Mouse (Mus musculus): ENCODE results near the gene Supt6.

DNA sequence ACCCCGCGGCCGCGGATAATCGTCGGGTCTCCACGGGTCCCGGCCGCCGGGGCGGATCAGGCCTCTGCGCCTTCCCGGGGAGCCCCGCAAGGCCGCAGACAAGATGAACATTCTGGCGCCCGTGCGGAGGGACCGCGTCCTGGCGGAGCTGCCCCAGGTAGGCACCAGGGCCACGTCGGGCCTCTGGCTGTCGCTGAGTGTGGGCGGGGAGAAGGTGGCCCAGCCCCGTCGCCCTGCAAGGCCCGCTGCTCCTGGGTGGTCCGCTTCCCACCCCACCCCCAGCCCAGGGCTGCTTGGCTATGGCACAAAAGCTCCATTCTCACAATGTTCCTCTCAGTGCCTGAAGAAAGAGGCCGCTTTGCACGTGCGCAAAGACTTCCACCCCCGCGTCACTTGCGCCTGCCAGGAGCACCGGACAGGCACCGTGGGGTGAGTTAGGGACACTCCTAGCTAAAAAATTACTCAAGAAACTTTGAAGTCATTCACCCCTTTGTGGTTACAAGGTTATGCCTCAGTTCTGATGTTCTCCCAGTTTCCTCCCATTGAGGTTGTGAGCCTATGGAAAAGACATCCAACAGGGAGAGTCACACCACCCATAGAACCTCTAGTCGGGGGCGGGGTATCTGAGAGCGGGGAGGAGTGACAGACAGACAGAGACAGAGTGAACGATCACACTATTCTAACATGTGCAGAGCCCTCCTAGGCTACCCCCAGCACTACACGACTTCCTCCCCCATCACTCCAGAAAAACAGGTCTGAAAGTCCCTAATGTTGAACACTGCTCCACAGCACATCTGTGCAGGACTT lies 56.4 kb downstream of the Supt6 start:
- TF ChIP-seq POLR2A (IDR thresholded peaks at IDR 0.05; ENCODE audit: extremely low read depth, insufficient read depth, low read length): 0 out of 2 replicates have a peak, but pooled peaks have one; percentile 16
- no peak for TF ChIP-seq CTCF (IDR thresholded peaks at IDR 0.05; ENCODE audit: low read depth, low read length)

Measured in liver, adult 2 months (tissue).